Mouse (Mus musculus) A20 (cell line): ENCODE results near the gene Rap1gap.

Experiments
- DNase-seq: peaks from one replicate; pipeline ENCODE4 v3.0.0-alpha.2; 2011; ENCODE audit warnings: low read depth, low spot score

Gene Rap1gap

DNA sequence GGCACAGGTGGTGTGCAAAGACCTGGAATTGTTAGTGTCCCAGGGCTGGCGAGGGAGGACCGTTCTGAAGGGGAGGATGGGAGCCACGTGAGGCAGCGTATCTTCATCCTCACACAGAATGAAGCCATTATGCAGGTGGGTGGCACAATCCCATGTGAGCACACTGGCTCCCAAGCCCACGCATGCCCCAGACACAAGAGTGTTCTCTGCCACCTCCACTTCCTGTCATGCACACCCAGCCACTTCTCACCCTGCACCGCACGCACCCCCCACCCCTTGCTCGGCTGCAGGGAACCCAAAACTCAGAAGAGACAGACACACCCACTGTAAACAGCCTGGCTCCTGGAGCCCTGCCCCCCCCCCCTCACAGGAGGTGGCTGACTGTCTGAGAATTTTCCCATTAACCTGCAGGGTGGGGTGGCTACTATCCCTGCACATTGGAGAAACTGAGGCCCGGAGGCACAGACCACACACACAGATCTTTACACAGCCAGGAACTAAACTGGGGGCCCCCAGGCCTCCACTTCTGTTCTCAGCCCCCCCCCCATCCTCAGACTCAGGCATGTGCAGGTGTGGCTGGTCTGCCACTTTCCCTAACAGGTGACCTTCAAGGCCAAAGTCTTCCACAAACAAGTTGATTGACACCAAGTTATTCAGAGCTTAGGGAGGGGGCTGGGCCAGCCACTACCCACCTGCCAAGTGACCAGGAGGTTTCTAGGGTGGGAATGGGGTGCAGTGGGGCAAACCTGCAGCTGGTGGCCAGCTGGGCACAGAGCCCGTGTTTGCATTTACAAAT, 27.8 kb downstream of the Rap1gap start:
- DNase-seq = no peak

DNA sequence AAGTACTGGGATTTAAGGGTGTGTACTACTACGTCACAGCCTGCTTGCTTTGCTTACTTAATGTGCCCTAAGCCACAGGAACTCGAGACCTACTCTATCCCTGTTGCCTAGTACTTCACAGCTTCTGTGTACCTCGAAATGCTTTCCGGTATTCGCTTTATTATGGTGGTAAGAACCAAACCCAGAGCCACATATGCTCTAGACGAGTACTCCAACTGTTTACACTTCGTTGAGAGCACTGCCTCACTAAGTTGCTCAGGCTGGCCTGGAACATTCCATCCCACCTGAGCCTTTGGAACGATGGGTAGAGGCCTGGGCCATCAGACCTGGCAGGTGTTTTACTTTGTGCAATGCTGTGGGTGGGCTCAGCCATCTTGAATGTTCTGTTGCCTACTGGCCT, 30.8 kb downstream of the Rap1gap start:
- no peak for DNase-seq

DNA sequence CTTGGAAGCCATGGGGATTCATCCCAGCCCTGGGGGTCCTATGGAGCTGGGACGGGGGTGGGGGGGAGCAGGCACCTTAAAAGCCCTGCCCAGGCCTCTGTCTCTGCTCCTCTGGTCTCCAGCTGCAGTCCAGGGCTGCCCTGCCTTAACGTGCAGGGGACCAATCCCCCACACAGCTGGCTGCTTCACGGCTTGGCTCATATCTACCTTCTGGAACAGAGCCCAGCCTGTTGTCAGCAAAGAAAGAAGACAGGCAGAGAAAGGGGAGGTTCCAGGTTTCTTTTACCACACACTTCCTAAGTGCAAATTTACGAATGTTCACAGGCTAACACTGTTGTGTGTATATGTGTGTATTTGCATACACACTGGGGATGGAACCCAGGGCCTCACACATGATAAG, 31.4 kb downstream of the Rap1gap start:
- DNase-seq = no peak

DNA sequence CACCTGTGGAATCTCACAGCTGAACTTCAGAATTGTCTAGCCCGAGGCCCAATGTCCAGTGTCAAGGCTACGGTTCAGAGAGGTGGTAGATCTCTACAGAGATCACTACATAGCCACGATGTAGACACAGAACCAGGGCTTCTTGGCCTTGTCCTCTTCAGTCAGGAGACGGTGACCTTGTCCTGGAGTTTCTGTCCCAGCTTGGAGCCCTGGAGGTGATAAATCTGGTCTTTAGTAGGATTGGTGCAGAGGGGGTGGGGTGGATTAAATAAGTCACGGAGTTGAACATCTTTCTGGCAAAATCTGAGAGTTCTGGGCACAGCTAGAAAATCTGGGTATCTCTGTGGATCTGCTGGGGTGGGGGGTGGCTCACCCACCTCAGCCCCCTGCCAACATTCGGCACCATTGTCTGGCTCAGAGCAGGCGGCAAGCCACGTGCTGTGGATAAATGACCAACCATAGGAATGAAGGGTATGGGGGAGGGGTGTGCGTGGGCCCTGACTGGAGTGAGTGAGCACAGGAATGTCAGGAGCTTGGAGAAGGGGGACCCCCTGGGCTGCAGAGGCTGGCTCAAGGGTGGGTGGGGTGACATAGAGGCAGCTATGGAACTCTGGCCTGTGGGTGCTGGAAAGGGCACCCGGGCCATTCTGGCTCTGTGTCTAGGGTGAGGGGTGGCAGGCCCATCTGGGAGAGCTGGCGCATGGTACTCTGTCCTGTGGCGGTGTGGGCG, 32.8 kb downstream of the Rap1gap start:
- no peak for DNase-seq

DNA sequence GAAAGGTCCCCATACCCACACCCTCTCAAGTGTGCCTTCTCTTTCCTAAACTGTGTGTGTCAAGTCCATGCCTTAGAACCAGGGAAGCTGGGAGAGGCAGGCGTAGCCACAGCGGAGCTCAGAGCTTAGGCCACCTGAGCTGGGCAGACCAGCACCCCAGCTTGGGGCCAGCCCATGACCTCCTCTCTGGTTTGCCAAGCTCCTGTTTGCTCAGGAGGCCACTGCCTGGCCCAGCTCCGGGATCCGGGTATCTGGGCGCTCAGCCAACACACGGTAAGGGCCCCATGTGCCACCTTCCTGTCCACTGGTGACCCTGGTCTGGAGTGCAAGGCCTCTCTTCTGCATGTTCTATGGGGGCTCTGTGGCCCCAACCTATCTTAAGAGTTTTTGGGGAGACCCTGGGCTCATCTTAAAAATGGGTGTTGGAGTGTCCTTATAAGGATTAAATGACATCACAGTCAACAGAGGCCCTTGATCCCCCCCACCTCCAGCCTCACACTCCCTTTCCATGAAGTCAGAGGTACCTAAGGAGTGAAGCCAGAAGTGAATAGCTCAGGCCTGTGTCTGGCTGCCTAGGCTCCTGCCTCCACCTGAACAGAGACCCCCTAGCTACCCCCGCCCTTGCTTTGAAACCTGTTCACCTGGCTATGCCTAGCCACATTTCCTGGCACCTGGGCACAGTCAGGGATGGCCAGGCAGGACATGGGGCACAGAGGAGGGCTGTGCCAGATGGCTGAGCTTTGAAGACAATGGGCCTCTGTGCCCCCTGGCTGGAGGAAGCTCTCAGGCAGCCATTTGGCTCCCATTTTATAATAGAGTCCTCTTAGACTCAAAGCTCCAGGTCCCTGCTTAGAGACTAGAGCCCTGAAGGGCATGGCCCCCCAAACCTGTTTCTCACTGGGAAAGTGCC, 33.8 kb downstream of the Rap1gap start:
- no peak for DNase-seq

DNA sequence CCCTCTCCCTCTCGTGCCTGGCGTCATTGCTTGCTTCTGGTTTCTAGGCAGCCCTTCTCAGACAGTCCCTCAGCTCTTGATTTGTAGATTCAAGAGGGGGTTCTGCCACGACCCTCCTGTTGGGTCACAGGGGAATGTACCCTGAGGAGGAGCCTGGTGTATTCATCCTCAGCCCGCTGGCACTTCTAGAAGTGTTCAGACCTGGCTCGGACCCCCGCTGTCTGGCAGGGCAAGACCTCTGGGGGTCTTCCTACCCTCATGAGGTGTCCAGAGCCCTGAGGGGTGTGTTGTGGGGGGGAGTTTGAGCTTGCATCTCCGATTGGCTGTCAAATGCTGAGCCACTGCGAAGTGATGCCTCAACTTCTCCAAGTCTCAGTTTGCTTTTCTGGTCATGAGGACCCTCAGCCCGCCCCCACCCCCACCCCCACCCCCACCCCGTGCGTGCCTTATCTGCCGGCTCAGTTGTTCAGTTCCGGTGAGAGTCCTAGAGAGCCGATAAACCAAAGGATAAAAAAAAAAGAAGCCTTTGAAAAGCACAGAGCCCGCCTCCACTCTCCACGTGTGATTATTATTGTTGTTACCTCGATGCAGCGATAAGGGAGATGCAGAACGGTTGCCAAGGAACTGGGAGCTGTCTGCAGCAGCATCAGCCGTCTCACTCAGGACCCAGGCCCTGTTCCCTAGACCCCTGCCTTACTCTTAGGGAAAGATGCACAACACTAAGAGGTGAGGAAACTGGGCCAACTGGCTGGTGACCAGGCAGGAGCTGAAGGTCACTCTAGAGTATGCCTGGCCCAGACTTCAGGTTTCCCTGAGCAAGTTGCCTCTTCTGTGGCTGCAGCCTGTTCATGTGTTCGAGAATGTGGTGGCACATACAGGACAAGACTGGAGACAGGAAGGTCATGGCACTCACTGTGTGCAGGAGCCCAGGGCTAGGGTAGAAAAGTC, 35.0 kb downstream of the Rap1gap start:
- no peak for DNase-seq

DNA sequence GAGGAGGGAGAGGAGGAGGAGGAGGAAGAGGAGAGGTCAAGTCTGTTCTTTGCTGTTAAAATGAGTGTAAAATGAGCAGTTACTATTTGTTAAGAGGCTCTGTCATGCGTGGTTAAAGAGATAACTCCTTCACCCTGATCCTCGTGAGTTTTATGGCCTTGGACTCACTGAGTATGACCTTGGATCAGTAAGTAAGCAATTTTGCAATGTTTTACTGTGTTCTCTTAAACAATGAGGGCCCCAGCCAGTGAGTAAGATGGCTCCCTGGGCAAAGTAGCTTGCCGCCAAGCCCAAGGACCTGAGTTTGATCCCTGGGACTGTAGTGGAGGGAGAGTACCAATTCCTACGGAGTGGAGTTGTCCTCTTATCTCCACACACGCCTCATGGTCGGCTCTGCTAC, 36.4 kb downstream of the Rap1gap start:
- DNase-seq = no peak

DNA sequence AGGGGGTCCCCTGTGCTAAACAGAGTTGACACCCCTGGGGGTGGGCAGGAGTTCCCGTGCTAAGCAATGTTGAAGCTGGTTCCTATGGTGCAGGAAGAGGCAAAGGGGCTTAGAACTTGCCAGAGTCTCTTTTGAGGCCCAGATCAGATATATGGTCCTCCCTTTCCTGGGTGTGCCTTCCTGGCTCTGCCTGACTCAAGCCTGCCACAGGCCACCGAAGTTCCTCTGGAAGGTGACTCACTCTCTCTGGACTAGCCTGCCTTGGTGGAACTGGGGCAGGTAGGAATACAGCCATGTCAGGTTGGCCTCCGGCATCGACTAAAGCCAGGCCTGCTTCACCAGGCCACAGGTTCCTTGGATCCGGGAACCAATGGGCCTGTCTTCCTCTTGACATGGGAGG, 38.6 kb downstream of the Rap1gap start:
- no peak for DNase-seq

DNA sequence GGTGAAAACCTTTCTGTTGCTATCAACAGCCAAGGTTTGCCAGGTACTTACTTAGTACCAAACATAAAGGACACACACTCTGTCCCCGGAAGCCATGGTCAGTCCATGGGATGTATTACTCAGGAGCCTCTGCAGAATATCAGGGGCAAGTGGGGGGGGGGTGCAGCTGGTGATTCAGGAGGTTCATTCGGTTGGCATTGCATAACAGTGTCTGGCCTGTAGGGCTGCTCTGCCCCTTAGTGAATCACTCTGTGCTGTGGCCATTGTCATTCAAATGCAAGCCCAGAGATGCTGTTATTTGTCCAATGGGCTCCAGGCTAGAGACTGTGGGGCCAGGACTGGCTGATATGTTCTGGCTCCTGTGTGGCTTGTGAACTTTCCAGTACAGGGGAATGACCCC, 40.0 kb downstream of the Rap1gap start:
- no peak for DNase-seq

DNA sequence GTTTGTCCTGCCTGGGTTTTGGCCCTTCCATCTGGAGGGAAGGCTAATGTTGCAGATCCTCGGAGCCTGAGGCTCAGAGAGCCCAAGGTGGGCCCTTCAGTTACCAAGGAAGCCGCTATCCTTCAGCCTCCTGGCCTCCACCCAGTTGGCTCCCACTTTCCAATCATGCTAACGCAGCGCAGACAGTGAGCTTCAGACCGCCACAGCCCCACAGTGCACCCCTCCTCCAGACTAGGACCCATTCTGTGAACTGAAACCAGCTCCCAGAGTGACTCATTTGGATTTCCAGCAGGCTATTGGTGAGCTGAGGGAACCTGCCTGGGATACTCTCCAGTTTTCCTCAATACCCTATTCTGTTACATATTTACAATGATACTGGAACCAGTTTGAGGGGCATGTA, 40.9 kb downstream of the Rap1gap start:
- DNase-seq = no peak

DNA sequence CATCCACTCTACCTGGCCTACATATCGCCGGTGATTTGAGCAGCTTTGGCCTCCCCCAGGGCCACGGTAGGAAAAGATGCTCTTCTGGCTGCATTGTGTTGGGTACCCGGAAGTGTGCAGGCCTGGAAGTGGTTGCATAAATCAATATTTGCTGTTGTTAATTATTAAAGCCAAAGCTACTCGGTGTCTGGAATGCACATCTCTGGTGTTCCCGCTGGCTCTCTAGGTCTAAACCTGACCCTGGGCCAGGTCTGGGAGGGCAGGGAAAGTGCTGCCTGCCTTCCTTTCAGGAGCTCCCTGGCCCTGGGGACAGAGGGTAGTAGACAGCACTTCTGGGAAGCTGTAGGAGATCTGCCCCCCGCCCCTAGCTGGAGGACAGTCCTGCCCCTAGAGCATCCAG, 42.0 kb downstream of the Rap1gap start:
- DNase-seq = no peak

DNA sequence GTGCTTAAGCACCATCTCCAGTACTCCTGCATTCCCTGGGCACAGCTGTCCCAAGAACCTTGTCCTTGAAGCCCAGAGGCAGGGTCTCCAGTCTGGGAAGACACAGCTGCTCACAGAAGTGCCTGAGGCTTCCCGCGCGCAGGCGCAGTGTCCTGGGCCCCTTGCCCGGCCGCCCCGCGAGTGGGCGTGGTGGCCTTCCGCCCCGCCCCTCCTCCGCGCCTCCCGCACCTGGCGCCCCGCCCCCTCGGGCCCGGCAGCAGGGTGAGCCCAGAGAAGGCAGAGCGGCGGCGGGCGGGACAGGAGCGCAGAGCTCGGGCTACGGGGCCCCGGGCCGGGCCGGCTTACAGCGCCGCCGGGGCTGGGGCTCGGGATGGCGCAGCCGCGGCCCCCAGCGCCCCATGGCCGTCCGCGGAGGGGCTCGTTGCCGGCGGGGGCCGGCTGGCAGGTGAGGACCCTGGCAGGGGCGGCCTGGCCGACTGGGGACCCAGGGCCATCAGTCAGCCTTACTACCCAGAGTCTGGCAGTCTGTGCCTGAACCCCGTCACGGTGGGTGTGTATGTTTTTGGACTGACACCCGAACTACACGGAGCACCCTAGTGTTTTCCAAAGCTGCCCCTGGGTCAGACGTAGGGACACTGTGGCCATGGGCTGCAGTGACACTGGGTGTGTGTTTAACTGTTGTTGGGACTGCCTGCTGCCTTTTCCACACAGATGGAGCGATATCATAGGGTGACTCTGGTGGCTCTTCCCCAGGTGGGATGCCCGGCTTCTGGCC, 42.9 kb downstream of the Rap1gap start:
- peak; percentile 83 for DNase-seq

DNA sequence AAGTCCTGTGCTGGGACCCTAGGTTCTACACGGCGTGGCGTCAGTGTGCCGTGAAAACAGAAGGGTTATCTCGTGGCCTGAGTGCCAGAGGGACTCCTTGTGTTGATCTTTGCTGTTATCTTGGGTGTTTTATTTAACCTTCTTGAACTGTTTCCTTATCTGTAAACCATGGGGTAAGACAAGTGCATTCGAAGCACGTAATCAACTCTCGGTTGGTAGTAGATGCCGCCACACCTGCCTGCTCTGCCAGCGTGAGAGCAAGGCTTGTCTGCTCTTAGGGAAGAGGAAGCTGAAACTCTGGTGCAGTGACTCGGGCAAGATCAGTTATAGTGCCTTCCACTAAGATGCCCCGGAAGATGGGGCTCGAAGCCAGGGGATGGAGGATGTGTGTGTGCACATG, 48.4 kb downstream of the Rap1gap start:
- peak; percentile 82 for DNase-seq

DNA sequence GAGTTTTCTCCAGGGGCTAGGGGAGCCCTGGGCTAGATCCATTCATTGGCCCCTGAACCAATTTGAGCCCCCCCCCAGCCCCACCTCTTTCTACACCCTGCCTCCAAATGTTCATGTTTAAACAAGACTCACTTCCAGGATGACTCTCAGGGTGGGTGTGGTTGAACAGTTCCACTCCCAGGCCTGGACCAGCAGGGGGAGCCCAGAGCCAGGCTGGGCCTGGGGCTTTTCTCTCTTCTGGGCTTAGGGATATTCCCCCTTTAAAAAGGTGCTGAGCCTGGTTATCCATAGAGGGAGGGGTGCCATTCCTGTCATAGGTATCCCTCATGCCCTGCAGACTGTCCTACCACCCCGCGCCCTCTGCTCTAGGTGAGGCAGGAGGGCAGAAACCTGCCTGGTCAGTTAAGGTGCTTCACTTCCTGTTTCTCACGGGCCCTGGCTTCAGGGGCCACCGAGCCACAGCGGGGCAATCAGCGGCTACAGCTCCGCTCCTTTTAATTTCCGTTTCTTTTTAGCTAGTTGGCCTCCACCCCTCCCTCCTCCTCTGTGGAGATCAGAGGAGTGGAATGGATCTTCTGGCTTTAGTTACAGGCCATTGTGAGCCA, 49.6 kb downstream of the Rap1gap start:
- peak; percentile 66 for DNase-seq

DNA sequence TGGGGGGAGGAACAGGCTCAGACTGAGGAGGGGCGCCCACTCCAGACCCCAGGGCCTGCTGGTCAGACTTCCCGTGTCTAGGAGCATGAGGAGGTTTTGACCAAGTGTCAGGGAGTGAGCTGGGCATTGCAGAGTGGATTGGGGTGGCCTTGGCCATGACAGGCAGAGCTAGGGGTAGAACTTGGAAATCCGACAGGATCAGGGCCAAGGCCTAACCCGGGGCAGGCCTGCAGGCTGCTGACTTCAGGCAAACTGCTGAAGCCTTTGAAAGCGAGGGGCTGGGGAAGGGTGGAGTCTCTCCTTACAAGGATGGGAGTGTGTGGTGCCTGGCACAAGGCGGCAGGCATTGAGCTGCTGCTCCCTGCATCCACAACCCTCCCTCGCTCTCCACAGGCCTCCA, 52.5 kb downstream of the Rap1gap start:
- no peak for DNase-seq

DNA sequence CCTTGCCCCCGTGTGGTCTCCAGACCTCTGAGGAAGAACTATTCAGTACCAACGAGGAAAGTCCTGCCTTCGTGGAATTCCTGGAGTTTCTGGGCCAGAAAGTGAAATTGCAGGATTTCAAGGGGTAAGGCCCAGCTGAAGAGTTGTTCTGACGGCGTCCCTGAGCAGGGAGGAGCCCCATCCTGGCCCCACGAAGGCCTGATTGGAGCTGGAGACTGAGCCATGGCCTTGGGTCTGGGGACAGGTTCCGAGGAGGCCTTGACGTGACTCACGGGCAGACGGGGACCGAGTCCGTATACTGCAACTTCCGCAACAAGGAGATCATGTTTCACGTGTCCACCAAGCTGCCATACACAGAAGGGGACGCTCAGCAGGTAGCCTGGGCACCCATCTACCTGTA, 53.1 kb downstream of the Rap1gap start:
- no peak for DNase-seq

DNA sequence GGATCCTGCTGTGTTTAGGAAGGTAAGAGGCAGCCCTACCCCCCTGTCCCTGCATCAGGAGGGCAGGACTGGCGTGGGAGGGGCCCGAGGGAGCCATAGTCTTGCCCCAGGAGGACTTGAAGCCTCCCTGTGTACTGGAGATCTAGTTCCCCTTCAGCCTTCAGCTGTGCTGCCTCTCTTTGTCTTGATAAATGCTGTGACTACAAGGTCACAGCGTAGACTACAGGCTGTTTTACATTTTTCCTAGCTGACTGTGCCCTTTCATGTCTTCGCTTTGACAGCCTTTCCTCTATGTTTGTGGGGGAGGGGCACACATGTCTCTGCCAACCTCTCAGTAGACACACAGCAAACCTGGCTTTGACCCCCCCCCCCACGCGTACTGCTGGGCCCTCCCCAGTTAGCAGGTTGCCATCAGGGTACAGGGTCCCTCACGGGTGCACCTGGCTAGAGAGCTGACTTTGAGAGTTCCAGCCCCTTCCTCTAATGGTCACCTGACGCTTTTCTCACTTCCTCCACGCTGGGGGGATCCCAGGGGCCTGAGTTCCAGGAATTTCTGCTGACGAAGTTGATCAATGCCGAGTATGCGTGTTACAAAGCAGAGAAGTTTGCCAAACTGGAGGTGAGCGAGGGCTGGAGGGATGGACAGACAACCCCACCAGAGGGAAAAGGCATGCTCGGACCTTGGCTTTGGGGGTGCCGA, 55.0 kb downstream of the Rap1gap start:
- DNase-seq = peak; percentile 44

DNA sequence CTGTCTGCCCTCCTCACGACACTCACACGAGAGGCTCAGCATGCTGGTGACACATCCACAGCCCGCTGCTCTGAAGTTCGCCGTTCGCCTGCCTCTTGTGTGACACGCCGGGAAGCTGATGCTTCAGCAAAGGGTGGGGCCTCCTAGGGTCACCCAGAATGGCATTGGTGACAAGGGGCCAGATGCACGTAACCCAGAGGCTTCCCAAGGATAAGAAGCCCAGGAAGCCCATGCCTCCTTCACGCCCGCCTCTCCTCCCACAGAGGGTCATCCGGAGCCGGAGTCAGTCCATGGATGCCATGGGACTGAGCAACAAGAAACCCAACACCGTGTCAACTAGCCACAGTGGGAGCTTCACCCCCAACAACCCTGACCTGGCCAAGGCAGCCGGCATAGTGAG, 57.0 kb downstream of the Rap1gap start:
- DNase-seq = no peak

DNA sequence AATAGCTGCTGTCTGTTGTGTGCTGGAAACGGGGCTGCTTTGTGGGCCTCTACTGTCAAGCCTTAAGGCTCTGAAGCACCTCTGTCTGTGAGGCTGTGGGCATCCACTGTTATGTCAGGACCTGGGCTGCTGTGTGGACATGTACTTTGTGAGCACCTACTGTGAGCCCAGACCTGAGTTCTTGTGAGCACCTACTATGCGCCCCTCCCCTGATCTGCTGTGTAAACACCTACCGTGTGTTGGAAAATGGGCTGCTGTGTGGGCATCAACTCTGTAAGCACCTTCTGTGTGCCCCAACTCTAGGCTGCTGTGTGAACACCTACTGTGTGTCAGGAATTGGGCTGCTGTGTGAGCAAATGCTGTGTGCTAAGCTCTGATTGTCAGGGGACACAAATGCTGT, 57.7 kb downstream of the Rap1gap start:
- DNase-seq = no peak
